Mouse (Mus musculus): Measurements from ENCODE around the gene Nfia.

Gene Nfia

GRCm38 (mm10) chr4:97783073-97783879 is 10.7 kb downstream of the Nfia start:
- DNase-seq (ENCODE audit: low read depth, low spot score) = no peak

GRCm38 (mm10) chr4:97784236-97784635 is 11.7 kb downstream of the Nfia start:
- DNase-seq (ENCODE audit: low read depth, low spot score) = no peak

GRCm38 (mm10) chr4:97785547-97786271 is 13.2 kb downstream of the Nfia start:
- DNase-seq (ENCODE audit: low read depth, low spot score) = no peak

- DNase-seq (ENCODE audit: low read depth, low spot score) = no peak
Observed at GRCm38 (mm10) chr4:97786571-97786970, 14.0 kb downstream of the Nfia start.

GRCm38 (mm10) chr4:97787515-97787914 is 15.0 kb downstream of the Nfia start:
- DNase-seq (ENCODE audit: low read depth, low spot score) = no peak

GRCm38 (mm10) chr4:97788537-97788936 is 16.0 kb downstream of the Nfia start:
- no peak for DNase-seq (ENCODE audit: low read depth, low spot score)

- no peak for DNase-seq (ENCODE audit: low read depth, low spot score)
Observed at GRCm38 (mm10) chr4:97793931-97794330, 21.4 kb downstream of the Nfia start.

- DNase-seq (ENCODE audit: low read depth, low spot score) = no peak
Observed at GRCm38 (mm10) chr4:97794865-97795264, 22.3 kb downstream of the Nfia start.

- DNase-seq (ENCODE audit: low read depth, low spot score) = no peak
Observed at GRCm38 (mm10) chr4:97795957-97796356, 23.4 kb downstream of the Nfia start.

- no peak for DNase-seq (ENCODE audit: low read depth, low spot score)
Observed at GRCm38 (mm10) chr4:97796505-97796904, 24.0 kb downstream of the Nfia start.

- no peak for DNase-seq (ENCODE audit: low read depth, low spot score)
Observed at GRCm38 (mm10) chr4:97803791-97804190, 31.3 kb downstream of the Nfia start.

- no peak for DNase-seq (ENCODE audit: low read depth, low spot score)
Observed at GRCm38 (mm10) chr4:97804638-97805037, 32.1 kb downstream of the Nfia start.

- DNase-seq (ENCODE audit: low read depth, low spot score) = no peak
Observed at GRCm38 (mm10) chr4:97805255-97805654, 32.7 kb downstream of the Nfia start.

GRCm38 (mm10) chr4:97805896-97806808 is 33.6 kb downstream of the Nfia start:
- DNase-seq (ENCODE audit: low read depth, low spot score) = no peak

- no peak for DNase-seq (ENCODE audit: low read depth, low spot score)
Observed at GRCm38 (mm10) chr4:97806924-97807323, 34.4 kb downstream of the Nfia start.

GRCm38 (mm10) chr4:97808885-97809284 is 36.4 kb downstream of the Nfia start:
- DNase-seq (ENCODE audit: low read depth, low spot score) = no peak

- DNase-seq (ENCODE audit: low read depth, low spot score) = no peak
Observed at GRCm38 (mm10) chr4:97809582-97810295, 37.2 kb downstream of the Nfia start.

- DNase-seq (ENCODE audit: low read depth, low spot score) = no peak
Observed at GRCm38 (mm10) chr4:97810348-97810939, 37.9 kb downstream of the Nfia start.

GRCm38 (mm10) chr4:97813035-97813434 is 40.5 kb downstream of the Nfia start:
- DNase-seq (ENCODE audit: low read depth, low spot score) = no peak

- no peak for DNase-seq (ENCODE audit: low read depth, low spot score)
Observed at GRCm38 (mm10) chr4:97813996-97814395, 41.5 kb downstream of the Nfia start.

- DNase-seq (ENCODE audit: low read depth, low spot score) = no peak
Observed at GRCm38 (mm10) chr4:97814515-97814914, 42.0 kb downstream of the Nfia start.

Measured in CD4-positive helper T cell, adult 2 months (primary cell).